Mouse (Mus musculus): ENCODE measurements around the gene Zfp933. TPM values are rescaled to one million over a fixed set of nuclear protein-coding genes. Genes with fewer than 3 reads are reported as not detected.
"Not testable (repeated sequence)": the region's sequence is repeated elsewhere in the genome, so short reads cannot be mapped to it uniquely, and the experiment has no call there.

Zfp933 gene
- polyA plus RNA-seq, 1 experiment = 4.5 TPM

DNA sequence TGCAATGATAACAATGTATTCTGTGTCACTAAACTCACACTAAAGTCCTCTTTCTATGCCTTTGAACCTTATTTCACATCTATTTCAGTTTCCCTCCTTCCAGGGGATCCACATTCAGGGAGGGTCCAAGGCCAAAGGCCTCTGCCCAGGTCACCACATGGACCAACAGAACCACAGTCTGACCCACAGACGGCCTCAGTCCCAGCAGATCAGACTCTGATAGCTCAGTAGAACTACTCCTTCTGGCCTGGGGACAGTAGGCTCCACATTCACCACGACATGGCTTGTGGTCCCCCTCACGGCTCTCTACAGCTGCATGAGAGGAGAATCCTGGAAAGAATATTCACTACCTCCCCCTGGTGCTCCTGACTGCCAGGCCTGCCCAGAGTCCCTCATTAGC, 5.3 kb downstream of the Zfp933 start:
- Histone ChIP-seq H3K4me1 (ENCODE audit: control insufficient read depth, insufficient read depth, low read length) (no peaks in the 10 kb centered on the region), H3K4me3 (replicated peaks; ENCODE audit: control insufficient read depth, low read depth, low read length) (no peak overlapping the region), H3K27ac (ENCODE audit: control insufficient read depth, insufficient read depth, low read depth, low read length, poor library complexity) (no peak overlapping the region)
- no peak for TF ChIP-seq POLR2A (IDR thresholded peaks at IDR 0.05; ENCODE audit: borderline replicate concordance, control insufficient read depth, low read depth, low read length)
- no peak for TF ChIP-seq CTCF (IDR thresholded peaks at IDR 0.05; ENCODE audit: control insufficient read depth, insufficient read depth, low read length)
- 90% methylated on average over 3 of the region's 3 CpGs for WGBS

DNA sequence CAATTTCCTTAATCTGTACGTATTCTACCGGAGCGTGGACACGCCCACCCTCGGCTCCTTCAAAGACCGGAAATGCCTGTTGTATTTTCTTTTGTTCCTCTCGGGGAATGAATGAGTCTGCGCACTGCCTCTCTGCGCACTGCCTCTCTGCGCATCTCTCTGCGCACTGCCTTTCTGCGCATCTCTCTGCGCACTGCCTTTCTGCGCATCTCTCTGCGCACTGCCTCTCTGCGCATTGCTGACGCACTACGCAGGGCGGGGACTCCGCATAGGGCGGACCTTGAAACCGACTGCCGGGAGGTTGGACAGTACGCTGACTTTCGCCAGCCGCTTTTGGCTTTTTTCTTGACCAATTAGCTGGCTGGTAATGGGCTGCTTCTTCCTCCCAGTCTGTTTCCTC, 8.9 kb downstream of the Zfp933 start:
- H3K27ac ChIP-seq (ENCODE audit: control insufficient read depth, insufficient read depth, low read depth, low read length, poor library complexity); H3K4me1 ChIP-seq (ENCODE audit: control insufficient read depth, insufficient read depth, low read length); H3K4me3 ChIP-seq (replicated peaks; ENCODE audit: control insufficient read depth, low read depth, low read length): not testable (repeated sequence)
- WGBS = 93% methylated on average over 21 of the region's 26 CpGs

DNA sequence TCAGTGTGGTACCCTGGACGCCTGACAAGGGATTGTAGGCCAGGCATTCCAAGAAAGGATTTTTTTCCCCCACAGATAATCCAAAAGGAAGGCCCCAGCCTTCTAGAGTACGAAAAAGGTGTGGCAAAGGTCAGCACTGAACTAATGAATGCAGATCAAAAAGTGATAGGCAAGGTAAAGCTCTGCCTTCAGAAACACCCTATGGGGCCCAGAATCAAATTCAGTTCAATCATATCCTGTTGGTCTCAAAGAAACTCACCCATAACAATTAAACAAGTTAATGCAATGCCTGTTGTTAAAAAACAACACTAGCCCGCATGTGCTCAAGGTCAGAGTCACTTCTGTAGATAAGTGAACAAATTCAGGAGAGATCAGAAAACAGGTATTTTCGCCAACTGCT, 23.8 kb downstream of the Zfp933 start:
- no peak overlapping the region for H3K27ac ChIP-seq (ENCODE audit: control insufficient read depth, insufficient read depth, low read depth, low read length, poor library complexity)
- no peak for TF ChIP-seq POLR2A (IDR thresholded peaks at IDR 0.05; ENCODE audit: borderline replicate concordance, control insufficient read depth, low read depth, low read length)
- no peak for TF ChIP-seq CTCF (IDR thresholded peaks at IDR 0.05; ENCODE audit: control insufficient read depth, insufficient read depth, low read length)
- no peaks in the 10 kb centered on the region for H3K4me1 ChIP-seq (ENCODE audit: control insufficient read depth, insufficient read depth, low read length)
- H3K4me3 ChIP-seq (replicated peaks; ENCODE audit: control insufficient read depth, low read depth, low read length) = no peak overlapping the region
- 83% methylated on average over 4 of the region's 4 CpGs for WGBS

DNA sequence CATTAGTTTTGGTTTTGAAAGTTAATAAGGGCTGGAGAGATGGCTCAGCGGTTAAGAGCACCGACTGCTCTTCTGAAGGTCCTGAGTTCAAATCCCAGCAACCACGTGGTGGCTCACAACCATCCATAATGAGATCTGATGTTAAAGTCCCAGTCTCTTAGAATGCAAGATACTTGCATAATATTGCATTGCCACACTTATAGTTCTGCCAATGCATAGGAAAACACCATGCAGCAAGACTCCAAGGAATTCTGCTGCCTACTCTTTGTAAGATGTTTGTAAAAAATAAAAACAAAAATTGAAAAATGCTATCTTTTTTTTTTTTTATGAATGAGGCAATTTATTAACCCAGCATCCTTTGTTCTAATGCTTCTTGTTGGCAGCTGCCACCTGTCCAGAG, 26.8 kb downstream of the Zfp933 start:
- H3K4me3 ChIP-seq (replicated peaks; ENCODE audit: control insufficient read depth, low read depth, low read length); H3K27ac ChIP-seq (ENCODE audit: control insufficient read depth, insufficient read depth, low read depth, low read length, poor library complexity); H3K4me1 ChIP-seq (ENCODE audit: control insufficient read depth, insufficient read depth, low read length): not testable (repeated sequence)
- WGBS = 82% methylated on average over 3 of the region's 3 CpGs

- 81% methylated on average over 7 of the region's 7 CpGs for WGBS
- H3K4me3 ChIP-seq (replicated peaks; ENCODE audit: control insufficient read depth, low read depth, low read length); H3K4me1 ChIP-seq (ENCODE audit: control insufficient read depth, insufficient read depth, low read length); H3K27ac ChIP-seq (ENCODE audit: control insufficient read depth, insufficient read depth, low read depth, low read length, poor library complexity): not testable (repeated sequence)
These were observed 28.5 kb downstream of the Zfp933 start for GRCm38 (mm10) chr4:147819659-147820058.

GRCm38 (mm10) chr4:147814592-147815167, 33.5 kb downstream of the Zfp933 start:
- WGBS = 56% methylated on average over 2 of the region's 2 CpGs
- Histone ChIP-seq H3K4me3 (replicated peaks; ENCODE audit: control insufficient read depth, low read depth, low read length) (no peak overlapping the region), H3K27ac (ENCODE audit: control insufficient read depth, insufficient read depth, low read depth, low read length, poor library complexity) (no peak overlapping the region), H3K4me1 (ENCODE audit: control insufficient read depth, insufficient read depth, low read length) (no peaks in the 10 kb centered on the region; the same call in 1 of the 2 replicates)
- TF ChIP-seq POLR2A (IDR thresholded peaks at IDR 0.05; ENCODE audit: borderline replicate concordance, control insufficient read depth, low read depth, low read length) (no peak), CTCF (IDR thresholded peaks at IDR 0.05; ENCODE audit: control insufficient read depth, insufficient read depth, low read length) (no peak)

- no peak for TF ChIP-seq CTCF (IDR thresholded peaks at IDR 0.05; ENCODE audit: control insufficient read depth, insufficient read depth, low read length)
- TF ChIP-seq POLR2A (IDR thresholded peaks at IDR 0.05; ENCODE audit: borderline replicate concordance, control insufficient read depth, low read depth, low read length) = no peak
- H3K4me1 ChIP-seq (ENCODE audit: control insufficient read depth, insufficient read depth, low read length) = no peaks in the 10 kb centered on the region; the same call in 1 of the 2 replicates
- H3K4me3 ChIP-seq (replicated peaks; ENCODE audit: control insufficient read depth, low read depth, low read length) = no peak overlapping the region
- WGBS = 49% methylated on average over 5 of the region's 5 CpGs
- no peak overlapping the region for H3K27ac ChIP-seq (ENCODE audit: control insufficient read depth, insufficient read depth, low read depth, low read length, poor library complexity)
These were observed 34.9 kb downstream of the Zfp933 start for GRCm38 (mm10) chr4:147813249-147813765.

- 56% methylated on average over 2 of the region's 2 CpGs for WGBS
- not testable (repeated sequence) for H3K27ac ChIP-seq (ENCODE audit: control insufficient read depth, insufficient read depth, low read depth, low read length, poor library complexity); H3K4me3 ChIP-seq (replicated peaks; ENCODE audit: control insufficient read depth, low read depth, low read length); H3K4me1 ChIP-seq (ENCODE audit: control insufficient read depth, insufficient read depth, low read length)
These were observed 38.2 kb downstream of the Zfp933 start for GRCm38 (mm10) chr4:147809966-147810304.

- WGBS = 15% methylated on average over 15 of the region's 15 CpGs
- H3K4me3 ChIP-seq (replicated peaks; ENCODE audit: control insufficient read depth, low read depth, low read length) = peak within 1 kb of the TSS; percentile 74
These were observed 38.7 kb downstream of the Zfp933 start, which contains the start of gene Zfp984 for GRCm38 (mm10) chr4:147809292-147809965. TSS of gene Zfp984 (minus strand) at chr4:147809788.

DNA sequence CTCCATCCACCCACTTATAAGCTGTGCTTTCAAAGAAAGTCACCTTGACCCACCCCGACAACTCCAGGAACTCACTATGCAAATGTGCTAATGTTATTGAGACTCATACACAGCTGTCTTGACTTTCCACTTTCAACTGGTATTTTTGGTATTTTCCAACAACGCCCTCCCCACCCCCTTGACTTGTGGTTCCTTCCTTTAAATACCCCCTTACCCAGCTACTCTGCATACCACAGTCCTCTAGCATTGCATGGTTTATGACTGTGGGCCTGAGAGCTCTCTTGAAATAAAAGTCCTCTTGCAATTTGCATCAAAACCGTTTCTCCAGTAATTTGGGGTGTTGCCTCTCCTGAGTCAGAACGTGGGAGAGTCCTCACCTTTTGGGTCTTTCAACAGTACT, 39.7 kb downstream of the Zfp933 start:
- not testable (repeated sequence) for H3K27ac ChIP-seq (ENCODE audit: control insufficient read depth, insufficient read depth, low read depth, low read length, poor library complexity); H3K4me3 ChIP-seq (replicated peaks; ENCODE audit: control insufficient read depth, low read depth, low read length)

More at GRCm38 (mm10) chr4:147809292-147809965, 38.7 kb downstream of the Zfp933 start, which contains the start of gene Zfp984:
- peak within 1 kb of the TSS; percentile 76 for H3K27ac ChIP-seq (ENCODE audit: control insufficient read depth, insufficient read depth, low read depth, low read length, poor library complexity)
- H3K4me1 ChIP-seq (ENCODE audit: control insufficient read depth, insufficient read depth, low read length) = not testable (repeated sequence)
- TF ChIP-seq POLR2A (IDR thresholded peaks at IDR 0.05; ENCODE audit: borderline replicate concordance, control insufficient read depth, low read depth, low read length) = 0 out of 2 replicates have a peak, but pooled peaks have one; percentile 25

GRCm38 (mm10) chr4:147795308-147795707, 52.9 kb downstream of the Zfp933 start:
- H3K27ac ChIP-seq (ENCODE audit: control insufficient read depth, insufficient read depth, low read depth, low read length, poor library complexity); H3K4me3 ChIP-seq (replicated peaks; ENCODE audit: control insufficient read depth, low read depth, low read length); H3K4me1 ChIP-seq (ENCODE audit: control insufficient read depth, insufficient read depth, low read length): not testable (repeated sequence)
- 80% methylated on average over 1 of the region's 1 CpGs for WGBS

More for the DNA sequence above, 39.7 kb downstream of the Zfp933 start:
- 73% methylated on average over 4 of the region's 4 CpGs for WGBS
- not testable (repeated sequence) for H3K4me1 ChIP-seq (ENCODE audit: control insufficient read depth, insufficient read depth, low read length)

DNA sequence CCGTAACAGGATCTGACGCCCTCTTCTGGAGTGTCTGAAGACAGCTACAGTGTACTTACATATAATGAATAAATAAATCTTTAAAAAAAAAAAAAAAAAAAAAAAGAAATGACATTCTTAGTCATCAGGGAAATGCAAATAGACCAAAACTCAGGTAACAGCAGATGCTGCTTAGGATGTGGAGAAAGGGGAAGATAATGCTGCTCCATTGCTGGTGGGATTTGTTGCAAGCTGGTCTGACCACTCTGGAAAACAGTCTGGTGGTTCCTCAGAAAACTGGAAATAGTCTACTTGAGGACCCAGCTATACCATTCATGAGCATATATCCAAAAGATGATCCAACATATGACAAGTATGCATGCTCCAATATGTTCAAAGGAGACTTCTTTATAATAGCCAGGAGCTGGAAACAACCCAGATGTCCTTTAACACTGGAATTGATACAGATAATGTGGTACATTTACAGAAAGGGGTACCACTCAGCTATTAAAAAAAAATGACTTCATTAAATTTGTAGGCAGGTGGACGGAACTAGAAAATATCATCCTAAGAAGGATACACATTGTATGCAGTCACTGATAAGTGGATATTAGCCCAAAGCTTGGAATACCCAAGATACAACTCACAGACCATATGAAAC, 54.0 kb downstream of the Zfp933 start:
- H3K4me3 ChIP-seq (replicated peaks; ENCODE audit: control insufficient read depth, low read depth, low read length); H3K4me1 ChIP-seq (ENCODE audit: control insufficient read depth, insufficient read depth, low read length); H3K27ac ChIP-seq (ENCODE audit: control insufficient read depth, insufficient read depth, low read depth, low read length, poor library complexity): not testable (repeated sequence)
- 83% methylated on average over 2 of the region's 3 CpGs for WGBS

All from bone marrow, adult 2 months (tissue).